Mouse (Mus musculus) G1E-ER4 (cell line): ENCODE results near the gene Nmnat2. TPM values are rescaled to one million over a fixed set of nuclear protein-coding genes. Genes with fewer than 3 reads are reported as not detected.

ENCODE experiments used
- GATA1 ChIP-seq: IDR thresholded peaks from one replicate; pipeline ENCODE4 v1.8.0; 2012; ENCODE audit warnings: low read length, inconsistent platforms
- polyA plus RNA-seq: library from polyadenylated mRNA; stranded (reverse); fragments of >175 nt; gene quantifications from 2 replicates; pipeline ENCODE4 v1.2.3, GENCODE M21; 2012

Gene Nmnat2
- polyA plus RNA-seq, 1 experiment: not detected

GRCm38 (mm10) chr1:153006761-153007160, 52.0 kb downstream of the Nmnat2 start:
- no peak for TF ChIP-seq GATA1

- TF ChIP-seq GATA1: no peak
Observed at GRCm38 (mm10) chr1:153007292-153007691, 52.5 kb downstream of the Nmnat2 start.

DNA sequence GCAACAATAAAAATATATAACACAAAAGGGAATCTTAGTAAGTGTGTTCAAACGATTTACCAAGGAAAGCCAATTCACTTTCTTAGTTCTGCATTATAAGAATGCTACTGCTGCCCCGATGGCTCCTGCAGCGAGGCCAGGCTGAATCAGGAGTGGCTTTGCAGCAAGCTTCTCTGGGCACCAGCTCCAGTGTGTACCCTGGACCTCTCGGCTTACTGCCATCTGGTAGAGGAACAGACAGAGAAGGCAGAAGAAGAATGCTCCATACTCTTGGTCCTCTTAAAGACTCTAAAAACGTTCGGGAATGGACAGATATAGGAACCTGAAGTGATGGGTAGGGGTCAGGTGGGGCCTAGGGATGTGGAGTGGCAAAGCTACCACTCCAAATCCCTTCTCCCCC, 53.0 kb downstream of the Nmnat2 start:
- no peak for TF ChIP-seq GATA1

DNA sequence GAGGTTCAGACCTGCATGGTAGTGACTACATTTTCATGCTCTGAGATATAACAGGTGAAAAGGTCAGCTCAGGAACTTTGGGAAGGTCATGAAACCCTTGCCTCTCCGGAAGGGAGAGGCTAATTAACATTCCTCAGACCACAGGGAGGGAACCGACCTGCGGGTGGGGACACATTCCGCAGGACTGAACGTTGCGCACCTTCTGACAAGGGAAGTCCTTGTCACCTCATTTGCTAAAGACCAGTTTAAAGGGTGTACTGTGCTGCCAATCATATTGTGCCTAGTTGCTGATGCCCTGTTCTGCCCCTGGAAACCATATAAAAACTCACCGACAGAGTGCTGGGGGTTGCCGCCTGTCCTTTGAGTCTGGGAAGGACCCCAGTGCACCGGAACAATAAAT, 54.5 kb downstream of the Nmnat2 start:
- TF ChIP-seq GATA1: no peak

DNA sequence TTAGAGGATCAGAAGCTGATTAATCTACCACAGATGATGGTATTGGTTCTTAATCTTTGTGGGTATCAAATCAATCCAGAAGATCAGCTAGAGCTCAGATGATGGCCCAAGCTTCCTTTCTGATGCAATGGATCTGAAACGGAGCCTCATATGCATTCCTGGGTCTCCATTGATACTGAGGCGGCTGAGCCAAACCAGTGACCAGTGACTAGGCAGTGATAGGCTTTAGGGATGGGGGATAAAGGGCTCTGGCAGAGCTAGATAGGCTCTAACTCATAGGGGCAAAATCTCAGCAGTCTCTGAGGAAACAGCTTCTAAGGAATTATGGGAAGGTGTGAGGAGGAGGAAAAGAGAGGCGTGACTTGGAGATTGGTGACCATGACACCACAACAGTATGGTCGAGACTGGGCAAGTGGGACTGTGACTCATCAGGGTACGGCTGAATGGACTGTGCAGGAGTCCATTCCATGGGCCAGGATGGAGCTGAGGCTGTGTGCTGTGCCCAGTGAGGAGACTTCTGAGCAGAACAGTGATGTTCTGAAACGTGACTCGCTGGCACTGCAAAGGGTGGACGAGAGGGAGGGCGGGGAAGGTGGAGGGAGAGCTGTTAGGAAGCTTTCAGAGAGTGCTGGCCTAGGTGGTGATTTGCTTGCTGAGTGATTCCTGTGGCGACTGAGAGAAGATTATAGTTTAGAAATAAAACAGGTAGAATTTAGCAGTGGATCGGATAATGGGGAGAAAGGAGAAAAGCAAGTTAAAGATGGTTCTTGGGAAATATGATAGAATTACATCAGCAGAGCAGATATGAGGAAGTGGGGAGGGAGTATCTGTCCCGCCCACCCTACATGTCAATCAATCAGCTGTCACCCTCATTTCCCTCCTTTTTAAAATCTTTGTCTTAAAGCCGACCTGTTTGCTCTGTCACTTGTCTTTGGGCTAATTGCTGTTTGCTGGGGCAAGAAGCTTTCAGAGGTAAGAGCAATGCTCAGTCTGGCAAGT, 55.9 kb downstream of the Nmnat2 start:
- TF ChIP-seq GATA1: no peak

DNA sequence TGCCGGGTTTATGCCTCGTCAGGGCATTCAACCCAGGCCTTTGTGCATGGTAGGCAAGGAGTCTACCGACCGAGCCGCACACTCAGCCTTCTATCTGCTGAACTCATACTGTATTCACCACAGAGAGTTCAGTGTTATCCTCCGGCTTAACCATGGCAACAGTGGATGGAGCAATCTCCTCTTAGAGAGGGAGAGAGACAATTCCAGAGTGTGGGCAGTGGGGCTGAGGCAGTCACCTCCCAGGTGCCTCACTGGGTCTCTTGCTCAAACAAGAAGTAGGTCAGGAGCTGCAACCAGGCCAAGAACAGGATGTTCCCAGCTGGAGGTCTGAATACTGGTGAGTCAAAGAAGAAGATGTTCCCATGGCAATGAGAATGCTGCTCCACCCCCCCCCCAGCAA, 56.8 kb downstream of the Nmnat2 start:
- no peak for TF ChIP-seq GATA1

DNA sequence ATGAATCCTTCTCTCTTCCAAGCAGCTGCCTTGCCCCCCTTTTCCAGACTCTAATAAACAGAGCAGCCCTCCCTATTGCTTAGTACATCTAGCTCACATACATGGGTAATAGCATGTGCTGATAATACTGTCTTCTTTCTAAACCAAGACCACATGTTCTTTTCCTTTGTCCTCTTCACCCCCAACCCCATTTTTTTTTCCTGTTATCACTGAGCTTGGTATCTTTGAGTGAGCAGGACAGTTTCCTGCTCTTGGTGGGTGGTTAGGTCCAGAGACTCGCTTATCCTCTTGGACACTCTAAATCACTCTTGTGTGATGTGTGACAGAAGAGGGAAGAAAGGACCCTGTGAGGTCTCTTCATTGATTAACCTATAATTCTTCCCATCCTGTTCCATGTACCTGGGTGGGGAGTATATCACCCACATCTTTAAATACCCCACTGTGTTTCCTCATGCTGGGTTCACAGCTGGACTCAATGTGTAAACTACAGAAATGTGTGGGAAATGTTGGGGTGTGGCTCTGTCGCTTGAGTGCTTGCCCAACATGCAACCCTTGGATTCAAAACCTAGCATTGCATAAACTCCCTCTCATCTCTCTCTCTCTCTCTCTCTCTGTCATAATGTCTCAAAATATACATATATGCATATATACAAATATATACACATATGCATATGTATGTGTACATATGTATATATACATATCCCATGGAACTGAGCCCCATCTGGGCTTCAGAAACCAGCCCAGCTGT, 58.9 kb downstream of the Nmnat2 start:
- no peak for TF ChIP-seq GATA1

- TF ChIP-seq GATA1: no peak
Observed at GRCm38 (mm10) chr1:153014431-153015186, 59.8 kb downstream of the Nmnat2 start.

DNA sequence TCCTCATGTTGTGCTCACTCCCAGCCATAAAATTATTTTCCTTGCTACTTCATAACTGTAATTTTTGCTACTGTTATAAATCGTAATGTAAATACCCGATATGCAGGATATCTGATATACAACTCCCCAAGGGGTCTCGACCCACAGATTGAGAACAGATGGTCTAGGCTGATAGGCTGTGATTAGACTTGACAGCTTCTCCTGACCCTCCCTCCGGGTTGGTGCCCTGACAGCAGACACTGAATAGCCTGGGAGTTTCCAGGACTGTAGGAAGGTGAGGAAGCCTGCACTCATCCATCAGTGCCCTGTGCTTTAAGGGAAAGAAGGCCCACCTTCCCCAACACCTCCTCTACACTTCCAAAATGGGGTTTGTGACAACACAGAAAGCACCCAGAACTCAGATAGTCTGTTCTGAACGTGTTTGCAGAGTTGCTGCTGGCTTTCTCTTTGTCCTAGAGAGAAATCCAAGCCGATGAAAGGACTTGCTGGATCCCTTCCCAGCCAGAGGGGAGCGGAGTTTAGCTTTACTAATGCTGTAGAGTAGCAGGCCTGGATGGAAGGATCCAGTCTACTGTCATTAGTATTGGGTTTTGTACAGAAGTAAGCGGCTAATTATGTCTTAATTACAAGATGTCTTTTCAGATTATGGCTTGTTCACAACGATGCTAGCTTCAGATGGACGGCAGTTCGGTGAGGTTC, 61.8 kb downstream of the Nmnat2 start:
- TF ChIP-seq GATA1: no peak

DNA sequence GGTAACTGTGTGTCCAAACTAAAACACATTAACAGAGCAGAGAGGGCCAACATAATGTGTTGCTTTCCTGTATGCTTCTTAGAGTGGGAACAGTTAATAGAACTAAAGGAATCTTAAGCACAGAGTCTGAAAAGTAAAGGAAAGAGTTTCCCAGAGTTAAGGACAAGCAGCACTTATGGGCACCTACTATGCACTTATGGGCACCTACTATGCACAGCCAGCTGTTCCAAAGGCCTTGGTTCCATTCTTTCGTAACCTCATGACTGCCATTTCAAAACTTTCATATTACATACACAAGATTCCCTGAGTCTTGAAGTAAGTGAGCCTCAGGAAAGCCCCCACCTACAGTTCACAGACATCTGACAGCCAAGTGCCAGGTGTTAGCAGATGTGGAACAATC, 64.3 kb downstream of the Nmnat2 start:
- no peak for TF ChIP-seq GATA1

DNA sequence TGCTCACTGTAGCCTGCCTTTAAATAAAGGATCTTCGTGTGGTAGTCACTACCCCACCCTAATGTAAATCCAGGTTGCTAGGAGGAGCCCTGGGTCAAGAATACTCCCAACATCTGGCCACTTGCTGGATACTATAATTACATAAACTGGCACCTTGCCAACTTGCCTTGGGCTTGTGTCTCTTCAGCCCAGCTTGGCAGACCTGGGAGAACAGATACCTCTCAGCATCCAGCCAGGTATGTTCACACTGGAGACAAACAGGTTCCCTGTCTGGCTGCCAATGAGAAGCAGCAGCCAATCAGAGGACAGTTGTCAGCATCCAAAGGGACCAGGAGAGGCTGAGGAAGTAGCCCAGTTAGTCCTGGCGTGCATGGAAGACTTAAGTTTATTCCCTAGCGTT, 64.8 kb downstream of the Nmnat2 start:
- no peak for TF ChIP-seq GATA1

- no peak for TF ChIP-seq GATA1
Observed at GRCm38 (mm10) chr1:153021034-153021638, 66.3 kb downstream of the Nmnat2 start.

DNA sequence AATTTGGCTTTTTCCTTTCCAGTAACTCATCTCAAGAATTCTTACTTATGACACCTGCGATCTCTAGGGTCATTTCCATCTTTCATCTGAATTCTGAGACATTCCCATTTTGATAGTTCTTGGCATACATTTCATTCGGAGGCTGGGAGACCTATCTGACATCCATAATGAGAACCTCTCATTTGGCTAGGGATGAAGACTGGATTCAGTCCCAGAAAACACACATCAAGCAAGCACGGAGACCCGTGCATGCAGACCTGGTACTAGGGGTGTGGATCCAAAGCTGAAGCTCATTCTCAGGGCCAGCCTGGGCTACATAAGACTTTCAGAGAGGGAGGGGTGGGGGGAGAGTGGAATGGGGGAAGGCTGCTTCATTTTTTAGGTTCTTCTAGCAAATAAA, 68.2 kb downstream of the Nmnat2 start:
- no peak for TF ChIP-seq GATA1

DNA sequence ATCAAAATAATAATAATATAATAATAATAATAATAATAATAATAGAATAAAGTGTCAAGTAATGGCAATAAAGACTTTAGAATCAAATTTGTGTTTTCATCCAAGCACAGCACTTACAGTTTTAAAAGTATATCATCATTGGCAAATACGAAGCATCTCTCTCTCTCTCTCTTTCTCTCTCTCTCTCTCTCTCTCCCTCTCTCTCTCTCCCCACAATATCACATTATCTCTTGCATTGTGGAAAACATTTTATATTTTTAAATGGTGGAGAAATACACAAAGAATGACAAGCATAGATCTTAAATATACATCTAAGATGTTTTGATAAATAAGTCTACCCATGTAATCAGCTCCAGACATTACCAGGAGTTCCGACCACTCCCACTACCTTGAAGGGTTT, 69.1 kb downstream of the Nmnat2 start:
- no peak for TF ChIP-seq GATA1

DNA sequence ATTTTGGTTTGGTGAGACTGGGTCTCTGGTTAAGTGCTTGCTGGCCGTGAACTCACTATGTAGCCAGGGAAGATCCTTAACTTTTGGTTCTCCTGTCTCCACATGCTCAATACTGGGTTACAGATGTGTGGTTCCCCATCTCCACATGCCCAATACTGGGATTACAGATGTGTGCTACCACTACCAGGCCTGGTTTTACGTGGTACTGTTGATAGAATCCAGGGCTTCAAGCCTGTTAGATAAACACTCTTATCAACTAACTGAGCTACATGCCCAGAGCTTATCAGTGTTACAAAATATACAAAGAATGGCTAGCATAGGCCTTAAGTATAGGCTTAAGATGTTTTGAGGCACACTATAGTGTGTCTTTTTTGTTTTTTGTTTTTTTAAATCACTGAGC, 69.7 kb downstream of the Nmnat2 start:
- TF ChIP-seq GATA1: no peak
